Mouse (Mus musculus) liver, embryonic 13.5 days (tissue): Measurements from ENCODE around the gene Lemd2. TPM values are rescaled to one million over a fixed set of nuclear protein-coding genes. Genes with fewer than 3 reads are reported as not detected.

Experiments
- ATAC-seq: fragments of 200-750 bp; cut with Nextera tagmentation; 2 replicates; pipeline ENCODE4 v1.8.0; 2017; ENCODE audit warnings: low read depth, mild to moderate bottlenecking, moderate number of reproducible peaks, moderate library complexity
- DNase-seq: peaks from one replicate; pipeline ENCODE4 v3.0.0; 2022
- H3K27ac ChIP-seq: fragments of 300-500 bp; sonication (generic); 2 replicates; pipeline ENCODE4 v1.5.1; 2015; ENCODE audit warnings: moderate library complexity, mild to moderate bottlenecking, inconsistent platforms
- H3K27me3 ChIP-seq: fragments of 300-500 bp; sonication (generic); 2 replicates; pipeline ENCODE4 v1.6.1; 2015; ENCODE audit warnings: mild to moderate bottlenecking, inconsistent platforms
- H3K36me3 ChIP-seq: fragments of 300-500 bp; sonication (generic); 2 replicates; pipeline ENCODE4 v1.6.1; 2015; ENCODE audit warnings: mild to moderate bottlenecking, inconsistent platforms
- H3K4me1 ChIP-seq: fragments of 300-500 bp; sonication (generic); replicated peaks from 2 replicates; pipeline ENCODE4 v1.6.1; 2015; ENCODE audit warnings: inconsistent platforms
- H3K4me2 ChIP-seq: fragments of 300-500 bp; sonication (generic); 2 replicates; pipeline ENCODE4 v1.6.1; 2015; ENCODE audit warnings: inconsistent platforms, mild to moderate bottlenecking, moderate library complexity
- H3K4me3 ChIP-seq: fragments of 300-500 bp; sonication (generic); replicated peaks from 2 replicates; pipeline ENCODE4 v1.5.1; 2015; ENCODE audit warnings: mild to moderate bottlenecking, inconsistent platforms
- H3K9ac ChIP-seq: fragments of 300-500 bp; sonication (generic); 2 replicates; pipeline ENCODE4 v1.6.1; 2015; ENCODE audit warnings: mild to moderate bottlenecking, inconsistent platforms
- H3K9me3 ChIP-seq: fragments of 300-500 bp; sonication (generic); replicated peaks from 2 replicates; pipeline ENCODE4 v1.6.1; 2016; ENCODE audit warnings: inconsistent platforms
- WGBS: fragments of 180-500 bp; shearing (Covaris S2); methylation state at CpG from one replicate; pipeline ENCODE4 v1.1.7; 2015; ENCODE audit not compliant: insufficient replicate concordance; 5-methylcytosine and 5-hydroxymethylcytosine counted together
- polyA plus RNA-seq: library from polyadenylated mRNA; unstranded; fragments of >200 nt; fragmentation: Nextera tagmentation; extraction: Ambion mirVana; gene quantifications from 2 replicates; pipeline ENCODE4 v1.2.1, GENCODE M21; 2015

Lemd2 gene
- polyA plus RNA-seq, 1 experiment from 2014 or later: 4.6 TPM

GRCm38 (mm10) chr17:27183667-27184292 lies 20.5 kb downstream of the Lemd2 start:
- H3K9me3 ChIP-seq: peaks cover 5% of the 10 kb centered on the region; the same call in 1 of the 2 replicates
- H3K4me3 ChIP-seq: no peak overlapping the region
- H3K27ac ChIP-seq: peak overlapping the region; percentile 59; the same call in 1 of the 2 replicates
- H3K9ac ChIP-seq: peak overlapping the region; percentile 31; the same call in 1 of the 2 replicates
- H3K4me1 ChIP-seq: peaks cover 38% of the 10 kb centered on the region
- WGBS: 55% methylated on average over 12 of the region's 12 CpGs
- H3K36me3 ChIP-seq: no peaks in the 10 kb centered on the region
- peaks cover 10% of the 10 kb centered on the region for H3K27me3 ChIP-seq
- peak overlapping the region; percentile 46 for H3K4me2 ChIP-seq
- peak; percentile 78 for ATAC-seq
- no peak for DNase-seq

- Histone ChIP-seq H3K36me3 (no peaks in the 10 kb centered on the region), H3K9me3 (peaks cover 15% of the 10 kb centered on the region), H3K9ac (no peak overlapping the region), H3K4me2 (no peak overlapping the region), H3K27ac (no peak overlapping the region), H3K27me3 (peaks cover 10% of the 10 kb centered on the region), H3K4me1 (peaks cover 47% of the 10 kb centered on the region), H3K4me3 (no peak overlapping the region)
- 71% methylated on average over 5 of the region's 5 CpGs for WGBS
- no peak for DNase-seq
- no peak for ATAC-seq
These were observed 21.9 kb downstream of the Lemd2 start for GRCm38 (mm10) chr17:27182401-27182800.

DNA sequence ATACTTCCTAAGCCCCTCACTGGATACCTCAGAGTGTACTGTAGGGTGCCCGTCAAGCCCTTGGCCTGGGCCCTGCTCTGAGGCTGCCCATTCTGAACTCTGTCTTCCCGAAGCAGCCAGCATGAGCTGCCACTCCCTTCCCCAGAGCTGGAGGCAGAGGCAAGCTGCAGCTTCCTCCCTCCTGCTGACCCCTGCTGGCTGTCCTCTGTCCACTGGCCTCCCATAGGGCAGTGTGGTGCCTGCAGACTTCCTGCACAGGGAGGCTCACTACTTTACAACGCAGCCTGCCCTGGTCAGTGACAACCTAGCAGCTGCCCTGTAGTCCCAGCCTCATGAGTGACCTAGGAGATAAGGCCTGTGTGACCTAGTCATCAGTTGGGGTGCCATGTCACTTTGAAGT lies 22.6 kb downstream of the Lemd2 start:
- H3K4me1 ChIP-seq: peaks cover 42% of the 10 kb centered on the region
- no peak overlapping the region for H3K4me2 ChIP-seq
- H3K9me3 ChIP-seq: peaks cover 15% of the 10 kb centered on the region
- 0 out of 2 replicates have a peak, but pooled peaks cover 3% of the 10 kb centered on the region for H3K27me3 ChIP-seq
- H3K27ac ChIP-seq: no peak overlapping the region
- no peaks in the 10 kb centered on the region for H3K36me3 ChIP-seq
- 46% methylated on average over 3 of the region's 3 CpGs for WGBS
- no peak overlapping the region for H3K4me3 ChIP-seq
- DNase-seq (no peak), ATAC-seq (no peak; the same call in 1 of the 2 replicates)
- H3K9ac ChIP-seq: no peak overlapping the region

DNA sequence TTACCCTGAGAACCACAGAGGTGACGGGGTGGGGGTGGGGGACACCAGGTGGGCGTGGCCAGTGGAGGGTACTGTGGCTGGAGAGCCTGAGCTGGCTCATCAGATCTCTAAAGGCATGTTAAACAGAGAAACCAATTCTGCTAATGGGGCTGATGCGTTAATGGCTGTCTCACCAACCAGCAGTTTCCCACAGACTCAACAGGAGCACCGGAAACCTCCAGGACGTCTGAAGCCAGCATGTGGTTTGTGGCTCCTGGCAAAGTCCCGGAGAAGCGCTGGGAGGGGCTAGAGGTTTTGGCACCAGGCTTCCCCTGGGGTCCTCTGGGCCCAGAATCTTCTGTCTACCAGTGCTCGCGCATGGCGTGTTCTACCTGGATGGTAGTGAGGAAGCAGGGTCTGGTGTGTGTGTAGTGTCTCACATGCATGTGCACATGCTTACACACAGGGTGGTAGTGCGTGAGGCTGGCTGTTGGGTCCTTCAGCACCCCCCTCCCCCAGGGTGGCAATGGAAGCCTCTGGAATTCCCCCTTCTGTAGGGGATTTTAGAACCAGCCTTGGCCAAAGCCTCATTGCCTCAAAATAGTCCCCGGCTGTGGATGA lies 24.5 kb downstream of the Lemd2 start:
- no peak overlapping the region for H3K4me3 ChIP-seq
- H3K9me3 ChIP-seq: peaks cover 15% of the 10 kb centered on the region
- ATAC-seq: no peak
- H3K36me3 ChIP-seq: no peaks in the 10 kb centered on the region
- no peak for DNase-seq
- 47% methylated on average over 12 of the region's 12 CpGs for whole genome bisulfite sequencing
- peaks cover 50% of the 10 kb centered on the region for H3K4me1 ChIP-seq
- H3K27me3 ChIP-seq: peaks cover 5% of the 10 kb centered on the region; the same call in 1 of the 2 replicates
- no peak overlapping the region for H3K4me2 ChIP-seq
- H3K9ac ChIP-seq: no peak overlapping the region
- no peak overlapping the region; the same call in 1 of the 2 replicates for H3K27ac ChIP-seq

- Histone ChIP-seq H3K36me3 (no peaks in the 10 kb centered on the region), H3K27me3 (peaks cover 5% of the 10 kb centered on the region; the same call in 1 of the 2 replicates), H3K4me1 (peaks cover 49% of the 10 kb centered on the region), H3K4me3 (no peak overlapping the region), H3K9me3 (peaks cover 15% of the 10 kb centered on the region), H3K4me2 (no peak overlapping the region), H3K27ac (no peak overlapping the region), H3K9ac (no peak overlapping the region)
- DNase-seq: no peak
- ATAC-seq: peak; percentile 51; the same call in 1 of the 2 replicates
- 75% methylated on average over 17 of the region's 17 CpGs for WGBS
These were observed 25.7 kb downstream of the Lemd2 start for GRCm38 (mm10) chr17:27178427-27179177.

- H3K4me3 ChIP-seq: no peak overlapping the region
- ATAC-seq: no peak
- peaks cover 49% of the 10 kb centered on the region for H3K4me1 ChIP-seq
- no peak overlapping the region for H3K9ac ChIP-seq
- no peaks in the 10 kb centered on the region for H3K36me3 ChIP-seq
- H3K27me3 ChIP-seq: peaks cover 5% of the 10 kb centered on the region; the same call in 1 of the 2 replicates
- 76% methylated on average over 9 of the region's 9 CpGs for WGBS
- DNase-seq: no peak
- H3K4me2 ChIP-seq: no peak overlapping the region
- peaks cover 15% of the 10 kb centered on the region for H3K9me3 ChIP-seq
- no peak overlapping the region for H3K27ac ChIP-seq
These were observed 26.2 kb downstream of the Lemd2 start for GRCm38 (mm10) chr17:27178019-27178418.

DNA sequence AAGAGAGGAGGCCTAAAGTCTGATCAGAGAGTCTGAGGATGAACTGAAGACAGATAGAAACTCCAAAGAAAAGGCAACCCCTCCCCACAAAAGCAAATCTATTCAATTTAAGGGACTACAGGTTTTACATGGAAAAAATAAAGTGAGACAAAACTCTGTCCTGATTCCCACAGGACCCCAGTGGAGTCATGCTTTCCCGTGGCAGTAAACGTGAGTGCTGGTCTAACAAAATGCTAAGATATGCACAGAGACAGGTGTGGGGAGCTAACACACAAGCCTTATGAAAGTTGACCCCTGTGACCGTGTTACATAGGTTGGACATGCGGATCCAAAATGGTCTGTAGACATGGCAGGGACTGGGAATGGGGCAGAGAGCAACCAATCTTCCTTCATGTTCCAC lies 27.5 kb downstream of the Lemd2 start:
- Histone ChIP-seq H3K9ac (no peak overlapping the region), H3K27me3 (peaks cover 5% of the 10 kb centered on the region; the same call in 1 of the 2 replicates), H3K27ac (no peak overlapping the region), H3K36me3 (no peaks in the 10 kb centered on the region), H3K4me3 (no peak overlapping the region), H3K9me3 (peaks cover 15% of the 10 kb centered on the region), H3K4me2 (no peak overlapping the region), H3K4me1 (peaks cover 39% of the 10 kb centered on the region)
- ATAC-seq (no peak), DNase-seq (no peak)
- 77% methylated on average over 4 of the region's 4 CpGs for WGBS

DNA sequence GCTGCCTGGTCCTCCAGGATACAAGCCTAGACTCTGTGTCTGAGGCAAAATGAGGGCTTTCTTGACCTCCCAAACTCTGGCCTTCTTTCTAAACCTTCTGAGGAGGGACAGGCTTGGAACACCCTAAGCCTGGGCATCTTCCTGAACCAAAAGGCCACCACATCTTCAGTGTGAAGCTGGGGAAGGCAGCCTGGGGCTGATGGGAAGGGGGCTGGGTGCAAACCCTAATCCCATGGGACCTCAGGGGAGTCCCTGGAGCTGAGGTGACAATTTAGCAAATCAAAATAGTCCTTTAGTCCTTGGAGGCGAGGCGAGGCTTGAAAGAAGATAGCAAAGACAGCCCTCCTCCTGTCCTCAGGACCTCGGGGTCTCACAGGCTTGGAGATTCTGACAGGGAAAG lies 28.0 kb downstream of the Lemd2 start:
- Histone ChIP-seq H3K9me3 (peaks cover 15% of the 10 kb centered on the region), H3K27ac (no peak overlapping the region), H3K4me2 (no peak overlapping the region), H3K4me1 (peaks cover 34% of the 10 kb centered on the region), H3K9ac (no peak overlapping the region), H3K27me3 (peaks cover 5% of the 10 kb centered on the region; the same call in 1 of the 2 replicates), H3K36me3 (no peaks in the 10 kb centered on the region), H3K4me3 (no peak overlapping the region)
- no peak for ATAC-seq
- WGBS: 63% methylated on average over 3 of the region's 3 CpGs
- DNase-seq: no peak

- H3K4me1 ChIP-seq: peaks cover 36% of the 10 kb centered on the region
- H3K4me3 ChIP-seq: no peak overlapping the region
- H3K36me3 ChIP-seq: no peaks in the 10 kb centered on the region
- no peak for DNase-seq
- H3K27me3 ChIP-seq: peaks cover 5% of the 10 kb centered on the region; the same call in 1 of the 2 replicates
- 51% methylated on average over 14 of the region's 14 CpGs for WGBS
- no peak overlapping the region for H3K27ac ChIP-seq
- no peak for ATAC-seq
- H3K4me2 ChIP-seq: no peak overlapping the region
- H3K9ac ChIP-seq: no peak overlapping the region
- peaks cover 15% of the 10 kb centered on the region for H3K9me3 ChIP-seq
These were observed 28.9 kb downstream of the Lemd2 start for GRCm38 (mm10) chr17:27175196-27175874.

DNA sequence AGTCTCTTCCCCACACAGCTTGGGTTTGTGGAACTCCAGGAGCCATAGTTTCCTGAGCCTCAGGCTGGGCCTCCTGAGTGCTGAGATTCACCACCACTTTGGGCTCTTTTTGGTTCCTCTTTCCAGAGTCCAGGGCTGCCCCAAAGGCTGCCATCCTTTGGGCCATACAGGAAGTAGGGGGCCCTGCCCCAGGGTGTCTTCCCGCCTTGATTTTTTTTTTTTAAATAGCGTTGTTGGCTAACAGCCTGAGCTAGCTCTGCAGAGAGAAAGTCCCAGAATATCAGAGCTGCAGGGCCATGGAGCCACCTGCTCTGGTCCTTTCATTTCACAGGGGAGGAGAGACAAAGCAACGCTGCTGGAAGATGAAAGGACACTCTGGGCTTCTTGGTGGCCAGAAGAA lies 30.6 kb downstream of the Lemd2 start:
- peaks cover 9% of the 10 kb centered on the region for H3K9me3 ChIP-seq
- H3K27me3 ChIP-seq: peaks cover 5% of the 10 kb centered on the region; the same call in 1 of the 2 replicates
- H3K4me2 ChIP-seq: no peak overlapping the region
- 22% methylated on average over 3 of the region's 3 CpGs for WGBS
- no peak overlapping the region for H3K4me3 ChIP-seq
- no peaks in the 10 kb centered on the region for H3K36me3 ChIP-seq
- DNase-seq (no peak), ATAC-seq (no peak)
- no peak overlapping the region for H3K27ac ChIP-seq
- peaks cover 33% of the 10 kb centered on the region for H3K4me1 ChIP-seq
- no peak overlapping the region for H3K9ac ChIP-seq

DNA sequence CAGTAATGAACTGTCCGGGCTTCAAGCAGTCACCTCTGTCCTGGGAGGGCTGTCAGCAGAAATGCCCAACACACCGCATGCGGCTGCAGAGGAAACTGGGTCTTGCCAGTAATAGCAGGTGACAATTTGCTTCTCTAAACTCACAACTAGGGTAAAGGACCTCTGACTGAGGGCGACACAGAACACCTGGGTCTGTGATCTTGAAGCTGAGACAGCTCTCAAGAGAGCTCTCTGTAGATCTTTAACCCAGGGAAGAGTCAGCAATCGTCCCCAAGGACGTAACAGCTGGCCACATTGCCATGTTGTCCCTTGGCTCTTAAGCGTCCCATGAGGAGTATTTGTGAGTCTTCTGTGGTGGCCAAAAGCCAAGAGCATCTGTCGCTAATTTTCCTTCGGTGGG lies 31.8 kb downstream of the Lemd2 start:
- 74% methylated on average over 9 of the region's 9 CpGs for WGBS
- H3K9me3 ChIP-seq: no peaks in the 10 kb centered on the region
- no peak for ATAC-seq

More for the DNA sequence above, 31.8 kb downstream of the Lemd2 start:
- H3K4me2 ChIP-seq: no peak overlapping the region
- no peaks in the 10 kb centered on the region for H3K36me3 ChIP-seq
- H3K27me3 ChIP-seq: peaks cover 5% of the 10 kb centered on the region; the same call in 1 of the 2 replicates
- H3K27ac ChIP-seq: no peak overlapping the region
- no peak for DNase-seq
- H3K4me1 ChIP-seq: peaks cover 24% of the 10 kb centered on the region
- no peak overlapping the region for H3K4me3 ChIP-seq
- no peak overlapping the region for H3K9ac ChIP-seq
